Mouse (Mus musculus): Measurements from ENCODE around the gene 9130213A22Rik. TPM values are rescaled to one million over a fixed set of nuclear protein-coding genes. Genes with fewer than 3 reads are reported as not detected.

The 9130213A22Rik gene
- polyA plus RNA-seq, 1 experiment = 1.3 TPM

- peaks cover 31% of the 10 kb centered on the region for H3K4me1 ChIP-seq (replicated peaks; ENCODE audit: control insufficient read depth, insufficient read depth, low read length)
- DNase-seq = no peak
- H3K27me3 ChIP-seq (ENCODE audit: control insufficient read depth, insufficient read depth, low read length) = peaks cover 8% of the 10 kb centered on the region; the same call in 1 of the 2 replicates
- TF ChIP-seq POLR2A (IDR thresholded peaks at IDR 0.05; ENCODE audit: control insufficient read depth, extremely low read depth, insufficient read depth, low read length, poor library complexity) (no peak), CTCF (IDR thresholded peaks at IDR 0.05; ENCODE audit: borderline replicate concordance, control insufficient read depth, extremely low read depth, insufficient read depth, low read length, poor library complexity) (no peak)
- H3K27ac ChIP-seq (ENCODE audit: control insufficient read depth, insufficient read depth, low read length) = no peak overlapping the region
- 87% methylated on average over 5 of the region's 5 CpGs for WGBS
- no peaks in the 10 kb centered on the region for H3K36me3 ChIP-seq (ENCODE audit: control insufficient read depth, insufficient read depth, low read length)
- H3K4me3 ChIP-seq (ENCODE audit: control insufficient read depth, insufficient read depth, low read length) = no peak overlapping the region
Measured at GRCm38 (mm10) chr11:69116843-69117242, 5.5 kb downstream of the 9130213A22Rik start.

GRCm38 (mm10) chr11:69114621-69115020, 7.8 kb downstream of the 9130213A22Rik start:
- 91% methylated on average over 3 of the region's 3 CpGs for WGBS
- H3K4me1 ChIP-seq (replicated peaks; ENCODE audit: control insufficient read depth, insufficient read depth, low read length) = peaks cover 13% of the 10 kb centered on the region
- H3K27ac ChIP-seq (ENCODE audit: control insufficient read depth, insufficient read depth, low read length) = no peak overlapping the region

GRCm38 (mm10) chr11:69114018-69114417, 8.4 kb downstream of the 9130213A22Rik start:
- 73% methylated on average over 3 of the region's 3 CpGs for WGBS
- no peaks in the 10 kb centered on the region for H3K27me3 ChIP-seq (ENCODE audit: control insufficient read depth, insufficient read depth, low read length)
- no peak overlapping the region for H3K27ac ChIP-seq (ENCODE audit: control insufficient read depth, insufficient read depth, low read length)
- no peak for DNase-seq
- TF ChIP-seq CTCF (IDR thresholded peaks at IDR 0.05; ENCODE audit: borderline replicate concordance, control insufficient read depth, extremely low read depth, insufficient read depth, low read length, poor library complexity) = no peak
- no peak for TF ChIP-seq POLR2A (IDR thresholded peaks at IDR 0.05; ENCODE audit: control insufficient read depth, extremely low read depth, insufficient read depth, low read length, poor library complexity)
- no peak overlapping the region for H3K4me3 ChIP-seq (ENCODE audit: control insufficient read depth, insufficient read depth, low read length)
- H3K4me1 ChIP-seq (replicated peaks; ENCODE audit: control insufficient read depth, insufficient read depth, low read length) = peaks cover 10% of the 10 kb centered on the region
- no peaks in the 10 kb centered on the region; the same call in 1 of the 2 replicates for H3K36me3 ChIP-seq (ENCODE audit: control insufficient read depth, insufficient read depth, low read length)

More at GRCm38 (mm10) chr11:69114621-69115020, 7.8 kb downstream of the 9130213A22Rik start:
- Histone ChIP-seq H3K36me3 (ENCODE audit: control insufficient read depth, insufficient read depth, low read length) (no peaks in the 10 kb centered on the region), H3K27me3 (ENCODE audit: control insufficient read depth, insufficient read depth, low read length) (no peaks in the 10 kb centered on the region), H3K4me3 (ENCODE audit: control insufficient read depth, insufficient read depth, low read length) (no peak overlapping the region)
- DNase-seq = no peak
- TF ChIP-seq CTCF (IDR thresholded peaks at IDR 0.05; ENCODE audit: borderline replicate concordance, control insufficient read depth, extremely low read depth, insufficient read depth, low read length, poor library complexity) = no peak
- TF ChIP-seq POLR2A (IDR thresholded peaks at IDR 0.05; ENCODE audit: control insufficient read depth, extremely low read depth, insufficient read depth, low read length, poor library complexity) = no peak

- 87% methylated on average over 4 of the region's 4 CpGs for WGBS
- no peak overlapping the region for H3K27ac ChIP-seq (ENCODE audit: control insufficient read depth, insufficient read depth, low read length)
- peaks cover 16% of the 10 kb centered on the region for H3K36me3 ChIP-seq (ENCODE audit: control insufficient read depth, insufficient read depth, low read length)
- H3K4me3 ChIP-seq (ENCODE audit: control insufficient read depth, insufficient read depth, low read length) = no peak overlapping the region
- DNase-seq = no peak
- H3K4me1 ChIP-seq (replicated peaks; ENCODE audit: control insufficient read depth, insufficient read depth, low read length) = no peaks in the 10 kb centered on the region
- no peak for TF ChIP-seq POLR2A (IDR thresholded peaks at IDR 0.05; ENCODE audit: control insufficient read depth, extremely low read depth, insufficient read depth, low read length, poor library complexity)
- H3K27me3 ChIP-seq (ENCODE audit: control insufficient read depth, insufficient read depth, low read length) = no peaks in the 10 kb centered on the region
Measured at GRCm38 (mm10) chr11:69111865-69112264, 10.5 kb downstream of the 9130213A22Rik start.

GRCm38 (mm10) chr11:69111051-69111810, 11.2 kb downstream of the 9130213A22Rik start:
- Histone ChIP-seq H3K4me1 (replicated peaks; ENCODE audit: control insufficient read depth, insufficient read depth, low read length) (no peaks in the 10 kb centered on the region), H3K27ac (ENCODE audit: control insufficient read depth, insufficient read depth, low read length) (no peak overlapping the region), H3K27me3 (ENCODE audit: control insufficient read depth, insufficient read depth, low read length) (no peaks in the 10 kb centered on the region), H3K4me3 (ENCODE audit: control insufficient read depth, insufficient read depth, low read length) (no peak overlapping the region), H3K36me3 (ENCODE audit: control insufficient read depth, insufficient read depth, low read length) (peaks cover 19% of the 10 kb centered on the region)
- DNase-seq = no peak
- TF ChIP-seq CTCF (IDR thresholded peaks at IDR 0.05; ENCODE audit: borderline replicate concordance, control insufficient read depth, extremely low read depth, insufficient read depth, low read length, poor library complexity) (no peak), POLR2A (IDR thresholded peaks at IDR 0.05; ENCODE audit: control insufficient read depth, extremely low read depth, insufficient read depth, low read length, poor library complexity) (no peak)
- WGBS = 21% methylated on average over 21 of the region's 21 CpGs

- 3% methylated on average over 30 of the region's 30 CpGs for WGBS
- peak; percentile 82 for DNase-seq
- Histone ChIP-seq H3K4me3 (ENCODE audit: control insufficient read depth, insufficient read depth, low read length) (peak overlapping the region; percentile 7; the same call in 1 of the 2 replicates), H3K27ac (ENCODE audit: control insufficient read depth, insufficient read depth, low read length) (no peak overlapping the region), H3K36me3 (ENCODE audit: control insufficient read depth, insufficient read depth, low read length) (peaks cover 27% of the 10 kb centered on the region), H3K27me3 (ENCODE audit: control insufficient read depth, insufficient read depth, low read length) (no peaks in the 10 kb centered on the region), H3K4me1 (replicated peaks; ENCODE audit: control insufficient read depth, insufficient read depth, low read length) (no peaks in the 10 kb centered on the region)
- TF ChIP-seq CTCF (IDR thresholded peaks at IDR 0.05; ENCODE audit: borderline replicate concordance, control insufficient read depth, extremely low read depth, insufficient read depth, low read length, poor library complexity) (no peak), POLR2A (IDR thresholded peaks at IDR 0.05; ENCODE audit: control insufficient read depth, extremely low read depth, insufficient read depth, low read length, poor library complexity) (no peak)
Measured at GRCm38 (mm10) chr11:69110319-69111046, 11.9 kb downstream of the 9130213A22Rik start.
